Mouse (Mus musculus): ENCODE data around the gene Sp7. TPM values are rescaled to one million over a fixed set of nuclear protein-coding genes. Genes with fewer than 3 reads are reported as not detected.

The Sp7 gene
- polyA plus RNA-seq, 1 experiment: 4.1 TPM

DNA sequence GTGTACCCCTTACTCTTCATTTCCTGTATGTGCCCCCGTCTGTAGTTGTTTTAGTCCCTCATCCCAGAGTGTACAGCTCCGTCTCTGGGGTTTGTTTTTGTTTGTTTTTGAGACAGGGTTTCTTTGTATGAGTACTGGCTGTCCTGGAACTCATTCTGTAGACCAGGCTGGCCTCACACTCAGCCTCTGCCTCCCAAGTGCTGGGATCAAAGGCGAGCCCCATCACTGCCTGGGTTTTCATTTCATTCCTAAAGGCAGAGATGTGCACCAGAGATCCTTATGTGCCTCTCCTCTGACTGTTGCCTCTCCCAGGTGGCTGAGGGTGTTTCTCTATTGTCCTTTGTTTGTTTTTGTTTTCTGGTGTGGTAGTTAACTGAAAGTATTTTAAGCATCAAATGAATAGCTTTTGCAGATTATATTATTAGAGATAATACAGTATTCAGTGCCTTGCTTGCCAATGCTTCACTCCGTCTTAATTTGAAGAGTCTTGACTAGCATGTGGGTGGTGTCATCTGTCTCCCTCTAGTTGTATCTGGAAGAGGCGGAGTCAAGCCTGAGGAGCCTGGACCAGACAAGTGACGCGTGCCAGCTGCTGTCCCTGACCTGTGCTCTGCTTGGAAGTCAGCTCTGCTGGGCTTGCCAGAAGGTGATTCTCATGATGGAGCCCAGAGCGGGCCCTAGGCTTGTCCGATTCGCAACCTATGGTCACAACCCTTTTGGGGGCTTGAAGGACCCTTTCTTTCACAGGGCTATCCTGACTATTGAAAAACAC lies 56.7 kb downstream of the Sp7 start:
- no peak for DNase-seq (ENCODE audit: low read depth)
- TF ChIP-seq POLR2A (IDR thresholded peaks at IDR 0.05; ENCODE audit: borderline replicate concordance, extremely low read depth, insufficient read depth, insufficient read length, poor library complexity, severe bottlenecking) (no peak), CTCF (IDR thresholded peaks at IDR 0.05; ENCODE audit: borderline replicate concordance, extremely low read depth, insufficient read depth, insufficient read length) (no peak)

DNA sequence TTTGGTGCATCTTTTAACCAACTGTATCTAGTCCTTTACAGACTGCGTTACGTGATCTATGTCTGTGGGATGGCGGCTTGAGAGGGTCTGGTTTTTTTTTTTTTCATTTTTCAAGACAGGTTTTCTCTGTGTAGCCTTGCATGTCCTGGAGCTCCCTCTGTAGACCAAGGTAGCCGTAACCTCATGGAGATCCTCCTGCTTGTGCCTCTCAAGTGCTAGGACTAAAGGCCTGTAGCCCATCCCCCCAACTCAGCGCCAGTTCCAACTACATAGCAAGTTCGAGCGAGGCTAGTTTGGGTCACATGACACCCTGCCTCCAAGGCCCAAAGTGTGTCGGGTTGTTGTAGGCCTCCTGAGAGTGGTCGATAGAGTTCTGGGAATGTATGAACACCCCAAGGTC lies 58.3 kb downstream of the Sp7 start:
- DNase-seq (ENCODE audit: low read depth): no peak
- TF ChIP-seq POLR2A (IDR thresholded peaks at IDR 0.05; ENCODE audit: borderline replicate concordance, extremely low read depth, insufficient read depth, insufficient read length, poor library complexity, severe bottlenecking) (no peak), CTCF (IDR thresholded peaks at IDR 0.05; ENCODE audit: borderline replicate concordance, extremely low read depth, insufficient read depth, insufficient read length) (no peak)

Other genes with a start within 250 kb of the Sp7 start
- 63.8 and 64.6 TPM in 2 replicates for gene Spryd3, start 230.9 kb downstream of the Sp7 start, polyA plus RNA-seq (2012; rRNA removed)
- 0.57 and 0.83 TPM in 2 replicates for gene Igfbp6, start 222.8 kb downstream of the Sp7 start, polyA plus RNA-seq (2012; rRNA removed)
- gene Soat2, start 216.7 kb downstream of the Sp7 start, polyA plus RNA-seq (2012; rRNA removed): 0.15 and 0.18 TPM in 2 replicates
- 91.1 and 96.5 TPM in 2 replicates for gene Zfp740, start 163.9 kb downstream of the Sp7 start, polyA plus RNA-seq (2012; rRNA removed)
- 45.4 and 50.8 TPM in 2 replicates for gene Csad, start 162.5 kb downstream of the Sp7 start, polyA plus RNA-seq (2012; rRNA removed)
- gene Itgb7, start 135.2 kb downstream of the Sp7 start, polyA plus RNA-seq (2012; rRNA removed): 0.30 and 0.40 TPM in 2 replicates
- 9.1 and 11.0 TPM in 2 replicates for gene Rarg, start 109.7 kb downstream of the Sp7 start, polyA plus RNA-seq (2012; rRNA removed)
- gene Gm9918, start 96.6 kb downstream of the Sp7 start, polyA plus RNA-seq (2012; rRNA removed): 0.18 and 0.23 TPM in 2 replicates
- gene Mfsd5, start 87.7 kb downstream of the Sp7 start, polyA plus RNA-seq (2012; rRNA removed): 48.7 and 53.6 TPM in 2 replicates
- gene Espl1, start 70.9 kb downstream of the Sp7 start, polyA plus RNA-seq (2012; rRNA removed): 11.3 and 12.6 TPM in 2 replicates
- 303 and 362 TPM in 2 replicates for gene Pfdn5, start 41.1 kb downstream of the Sp7 start, polyA plus RNA-seq (2012; rRNA removed)
- gene Myg1, start 35.5 kb downstream of the Sp7 start, polyA plus RNA-seq (2012; rRNA removed): 109 and 137 TPM in 2 replicates
- gene Aaas, start 16.4 kb downstream of the Sp7 start, polyA plus RNA-seq (2012; rRNA removed): 33.6 and 49.2 TPM in 2 replicates
- 19.2 and 20.8 TPM in 2 replicates for gene Sp1, start 39.0 kb upstream of the Sp7 start, polyA plus RNA-seq (2012; rRNA removed)
- gene Amhr2, start 78.2 kb upstream of the Sp7 start, polyA plus RNA-seq (2012; rRNA removed): 0.48 and 0.53 TPM in 2 replicates
- gene Prr13, start 91.8 kb upstream of the Sp7 start, polyA plus RNA-seq (2012; rRNA removed): 94.6 and 117 TPM in 2 replicates
- gene Pcbp2, start 103.4 kb upstream of the Sp7 start, polyA plus RNA-seq (2012; rRNA removed): 569 and 716 TPM in 2 replicates
- gene Gm10337, start 136.5 kb upstream of the Sp7 start, polyA plus RNA-seq (2012; rRNA removed): not detected in 2 replicates
- 72.4 and 79.2 TPM in 2 replicates for gene Map3k12, start 149.9 kb upstream of the Sp7 start, polyA plus RNA-seq (2012; rRNA removed)
- gene Tarbp2, start 151.0 kb upstream of the Sp7 start, polyA plus RNA-seq (2012; rRNA removed): 126 and 186 TPM in 2 replicates
- gene Npff, start 157.8 kb upstream of the Sp7 start, polyA plus RNA-seq (2012; rRNA removed): 7.1 and 7.5 TPM in 2 replicates

Data from brain, embryonic 14.5 days (tissue).